Mouse (Mus musculus) right cerebral cortex, postnatal 4 days (tissue): ENCODE data around the gene Rsph9.

Experiments used
- DNase-seq: peaks from one replicate; pipeline ENCODE4 v3.0.0-alpha.2; 2022

The Rsph9 gene

GRCm38 (mm10) chr17:46138563-46139236 lies 5.3 kb downstream of the Rsph9 start:
- no peak for DNase-seq

DNA sequence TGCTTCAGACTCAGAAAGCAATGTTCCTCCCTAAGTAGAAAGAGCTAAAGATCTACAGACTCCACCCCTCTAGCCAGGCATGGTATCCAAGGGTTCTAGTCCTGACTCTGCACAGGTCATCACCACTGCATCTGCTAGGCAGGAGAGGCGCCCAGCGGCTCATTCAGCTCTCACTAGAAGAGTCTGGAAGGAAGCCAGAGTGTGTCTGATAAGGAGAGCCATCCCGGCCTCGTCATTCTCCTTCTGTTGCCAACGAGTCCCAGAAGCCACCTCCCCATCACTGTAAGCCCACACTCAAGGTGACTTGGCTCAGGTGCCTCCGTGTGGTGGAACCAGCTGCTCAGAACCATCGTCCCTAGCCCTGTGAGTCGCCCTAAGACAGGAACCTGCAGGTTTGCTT lies 11.2 kb downstream of the Rsph9 start:
- DNase-seq, result no peak

DNA sequence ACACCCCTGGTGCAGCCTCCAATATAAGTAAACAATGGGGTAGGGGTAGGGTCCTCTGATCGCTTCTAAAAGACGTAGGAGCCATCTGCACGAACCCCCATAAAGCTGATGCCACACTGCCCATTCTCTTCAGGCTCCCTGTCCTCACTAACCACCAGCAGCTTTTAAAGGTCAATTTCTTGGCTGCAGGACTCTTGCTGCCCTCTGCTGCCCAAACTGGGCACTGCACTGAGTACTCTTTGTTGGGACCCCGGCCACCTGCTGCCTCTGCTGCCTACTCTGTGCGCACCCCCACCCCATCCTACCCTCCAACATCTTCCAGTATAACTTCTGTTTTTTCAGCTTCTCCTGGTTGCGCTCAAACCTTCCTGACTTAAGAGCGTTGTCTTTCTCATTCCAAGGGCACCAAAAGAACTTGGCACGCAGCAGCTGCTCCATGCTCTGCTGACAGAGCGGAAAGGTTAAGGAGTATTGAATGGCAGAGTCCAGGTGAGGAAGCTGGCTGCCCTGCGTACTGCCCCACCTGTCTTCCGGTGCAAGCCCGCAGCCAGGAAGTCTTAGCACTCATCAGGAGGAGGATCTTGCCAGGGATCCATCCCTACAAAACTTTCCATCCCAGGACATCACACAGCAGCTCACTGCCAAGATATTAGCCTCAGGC lies 11.8 kb downstream of the Rsph9 start:
- peak; percentile 82 for DNase-seq

DNA sequence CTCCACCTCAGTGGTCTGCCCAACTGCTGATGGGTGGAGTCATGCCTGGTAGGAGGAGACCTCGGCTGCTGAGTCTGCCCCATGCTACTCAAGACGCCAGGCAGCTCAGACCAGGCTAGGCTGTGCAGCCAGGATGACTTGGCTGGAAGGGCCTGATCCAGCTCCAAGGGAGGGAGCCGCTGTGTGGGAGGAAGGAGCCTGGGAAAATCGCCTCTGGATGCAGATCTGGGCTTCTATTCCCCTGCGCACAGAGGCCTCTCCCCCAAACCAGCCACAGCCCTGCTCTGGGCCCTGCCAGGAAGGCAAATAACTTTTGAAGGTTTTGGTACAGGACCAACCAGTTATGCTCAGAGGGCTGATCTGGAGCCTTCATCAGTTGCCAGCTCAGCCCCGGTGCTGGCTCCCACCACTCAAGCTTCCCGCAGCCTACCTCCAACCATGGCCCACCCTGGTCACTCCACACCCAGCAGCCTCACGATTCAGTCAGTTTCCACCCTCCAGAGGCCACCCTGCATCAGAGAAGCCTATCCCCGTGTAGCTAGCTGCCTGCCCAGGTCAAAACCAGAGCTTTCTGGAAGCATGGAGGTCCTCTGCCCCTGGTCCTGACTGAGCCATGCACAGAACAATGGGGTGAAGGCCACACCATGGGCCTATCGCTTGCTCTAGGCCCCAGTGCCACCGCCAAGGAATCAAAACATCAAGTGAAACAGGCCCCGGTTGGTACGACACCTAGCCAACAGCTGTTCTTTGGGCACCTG lies 14.1 kb downstream of the Rsph9 start:
- DNase-seq, result no peak

DNA sequence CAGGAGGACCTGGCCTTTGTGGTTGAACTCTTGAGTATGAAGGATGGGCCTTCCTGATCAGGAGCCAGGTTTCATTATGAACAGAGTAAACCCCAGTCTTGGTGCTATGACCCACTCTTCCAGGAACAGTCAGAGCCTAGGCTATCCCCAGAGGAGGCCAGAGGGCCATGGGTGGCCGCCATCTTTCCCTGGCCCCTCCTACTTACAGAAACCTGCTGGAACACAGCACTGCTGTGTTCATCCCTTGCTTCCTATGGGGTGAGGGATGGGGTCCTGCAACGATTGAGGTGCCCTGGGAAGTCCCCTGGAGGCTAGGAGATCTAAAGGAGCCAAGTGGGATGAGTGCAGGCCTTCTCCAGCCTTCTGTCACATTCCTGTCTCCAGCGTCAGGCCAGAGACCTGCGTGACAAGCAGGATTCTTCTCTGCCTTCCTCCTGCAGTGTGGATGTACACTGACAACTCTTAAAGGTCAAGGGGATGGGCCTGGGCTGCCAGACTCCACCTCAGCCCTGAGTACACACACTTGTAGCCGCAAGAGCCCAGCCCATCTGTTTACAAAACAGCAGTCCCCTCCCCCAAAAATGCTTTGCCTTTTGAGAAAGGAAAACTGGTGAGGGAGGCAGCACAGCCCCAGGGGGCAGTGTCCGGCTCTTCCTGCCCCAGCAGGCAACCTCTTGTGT lies 16.1 kb downstream of the Rsph9 start:
- no peak for DNase-seq

- DNase-seq, result no peak
These were observed 17.4 kb downstream of the Rsph9 start for GRCm38 (mm10) chr17:46126608-46127007.

DNA sequence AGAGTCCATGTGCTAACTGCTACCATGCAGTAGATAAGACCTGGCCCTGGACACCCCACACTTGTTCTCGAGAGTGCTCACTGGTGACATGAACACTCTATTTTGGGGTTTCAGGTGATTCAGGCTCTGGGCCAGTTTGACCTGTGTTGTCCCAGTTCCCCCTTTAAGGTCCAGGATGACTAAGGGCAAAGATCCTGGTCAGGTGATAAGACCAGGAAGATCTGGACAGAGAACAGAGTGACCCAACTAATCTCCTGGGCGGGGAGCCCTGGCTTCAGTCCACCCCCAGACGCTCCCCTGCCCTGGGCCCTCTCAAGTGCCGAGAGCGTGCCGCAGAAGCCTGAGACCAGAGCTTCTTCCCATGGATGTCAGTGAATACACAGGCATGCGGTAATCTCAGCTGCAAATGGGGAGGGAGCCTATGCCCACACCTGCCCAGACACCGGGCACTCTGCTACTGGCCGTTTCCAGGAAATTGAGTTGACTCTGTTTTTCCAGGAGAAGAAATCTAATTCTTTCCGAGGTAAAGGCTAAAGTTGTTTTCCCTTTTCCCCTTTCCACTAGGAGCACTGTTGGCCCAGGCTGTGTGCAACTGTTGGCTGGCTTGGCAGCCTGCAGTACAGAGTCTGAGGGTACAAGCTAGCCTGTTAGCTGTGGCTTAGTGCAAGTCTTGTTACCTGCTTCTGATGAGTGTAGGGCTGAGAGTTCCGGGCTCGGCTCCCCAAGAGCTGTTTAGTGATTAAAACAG lies 19.9 kb downstream of the Rsph9 start:
- no peak for DNase-seq

DNA sequence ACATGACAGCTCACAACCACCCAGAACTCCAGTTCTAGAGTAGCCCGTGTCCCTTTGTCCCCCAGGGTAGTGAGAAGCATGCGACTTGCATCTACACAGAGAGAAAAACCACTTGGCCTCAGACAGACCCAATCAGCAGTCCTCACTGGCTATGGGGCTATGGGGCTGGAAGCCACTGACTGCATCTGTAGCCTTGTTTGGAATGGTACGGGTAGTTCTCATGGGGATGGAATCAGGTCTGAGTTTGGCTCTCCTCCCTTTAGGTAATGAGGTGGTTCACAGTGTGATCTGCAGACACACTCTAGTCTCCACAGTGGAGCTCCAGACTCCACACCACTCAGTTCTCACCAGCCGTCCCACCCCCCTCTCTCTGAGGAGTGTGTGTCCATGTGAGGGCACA lies 20.7 kb downstream of the Rsph9 start:
- no peak for DNase-seq

- DNase-seq, result no peak
These were observed 21.2 kb downstream of the Rsph9 start for GRCm38 (mm10) chr17:46122791-46123190.

DNA sequence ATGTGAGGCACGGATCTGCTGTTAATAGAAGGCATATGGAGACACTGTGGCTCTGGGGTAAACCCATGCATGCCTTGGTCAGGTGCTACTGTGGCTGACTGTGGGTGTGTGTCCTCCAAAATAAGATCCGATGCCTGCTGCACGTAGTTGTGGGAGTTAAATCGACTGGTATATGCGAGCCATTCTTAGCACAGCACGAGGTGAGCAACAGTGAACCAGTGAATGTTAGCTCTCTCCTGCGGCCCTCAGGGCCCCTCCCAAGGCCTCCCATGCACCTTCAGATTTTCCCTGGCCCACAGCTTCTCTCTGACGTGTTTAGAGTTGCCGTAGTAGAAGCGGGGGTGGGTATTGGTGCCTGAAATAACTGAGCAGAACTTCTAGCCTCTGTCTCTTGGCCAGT lies 24.4 kb downstream of the Rsph9 start:
- DNase-seq, result no peak

DNA sequence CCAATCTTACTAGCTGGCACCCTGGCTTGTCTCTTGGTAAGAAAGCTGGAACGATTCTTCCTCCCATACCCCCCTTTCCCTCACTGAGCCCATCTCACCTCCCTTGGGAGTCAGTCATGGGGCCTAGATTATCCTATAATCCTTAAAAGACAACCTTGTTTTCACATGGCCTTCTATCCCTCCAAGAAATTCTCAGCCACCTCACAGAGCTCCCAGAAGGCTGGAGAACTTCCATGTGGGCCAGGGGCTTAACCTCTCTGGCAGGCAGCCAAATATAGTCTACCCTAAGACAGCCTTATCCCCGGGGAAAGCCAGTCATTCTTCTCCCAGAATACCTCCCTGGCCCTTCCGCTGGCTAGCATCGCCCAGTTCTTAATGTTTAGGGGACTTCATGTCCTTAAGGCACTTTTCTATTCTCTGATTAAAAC lies 25.6 kb downstream of the Rsph9 start:
- DNase-seq, result no peak

DNA sequence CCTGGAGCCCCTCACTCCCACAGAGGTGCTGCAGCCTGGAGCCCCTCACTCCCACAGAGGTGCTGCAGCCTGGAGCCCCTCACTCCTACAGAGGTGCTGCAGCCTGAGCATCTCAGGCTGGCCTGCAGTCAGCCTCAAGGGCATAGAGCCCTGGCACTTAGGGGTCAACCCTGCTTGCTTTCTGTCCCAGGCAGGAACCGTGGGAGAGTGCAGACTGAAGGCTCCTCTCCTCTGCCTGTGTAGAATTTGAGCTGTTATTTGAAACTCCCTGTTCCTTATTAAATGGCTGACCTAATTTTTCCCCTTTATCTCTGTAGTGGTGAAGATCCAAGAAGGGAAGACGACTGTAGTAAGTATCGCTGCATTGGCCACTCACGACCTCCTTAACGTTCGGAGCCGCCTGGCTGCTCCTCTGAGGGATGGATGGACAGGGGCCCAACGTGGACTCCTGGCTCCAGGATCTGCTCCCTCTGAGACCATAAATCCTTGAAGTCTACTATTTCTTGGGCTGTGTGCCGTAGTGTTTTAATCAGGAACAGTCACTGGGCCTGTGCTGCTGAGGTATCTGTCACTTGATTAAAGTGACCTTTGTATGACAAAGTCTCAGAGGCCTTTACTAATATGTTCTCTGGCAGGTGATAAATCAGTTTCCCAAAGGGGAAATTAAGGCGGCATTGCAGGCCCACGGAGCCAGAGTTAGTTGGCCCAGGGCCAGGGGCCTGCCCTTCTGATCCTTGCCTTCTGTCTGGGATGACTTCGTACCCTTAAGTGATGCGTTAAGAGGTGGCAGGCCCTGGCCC lies 26.2 kb downstream of the Rsph9 start:
- DNase-seq, result no peak

GRCm38 (mm10) chr17:46116881-46117280 lies 27.1 kb downstream of the Rsph9 start:
- DNase-seq, result no peak

DNA sequence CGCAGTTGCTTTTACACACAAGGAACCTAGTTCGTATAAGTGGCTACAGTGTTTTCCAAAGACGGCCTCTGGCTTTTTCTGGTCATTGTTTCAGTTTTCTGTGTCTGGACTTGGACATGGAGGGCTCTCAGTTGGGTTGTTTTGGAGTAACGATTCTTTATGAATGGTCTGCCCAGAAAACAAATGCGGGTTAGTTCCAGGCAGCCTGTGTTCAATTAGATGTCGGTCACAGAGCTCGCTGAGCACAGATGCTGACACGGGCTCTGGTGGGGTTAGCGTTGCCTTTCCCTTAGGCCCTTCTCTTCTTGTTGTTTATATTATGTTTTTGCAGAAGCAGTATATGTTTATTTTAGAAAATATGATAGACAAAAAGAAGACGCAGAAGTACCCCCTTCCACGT lies 27.9 kb downstream of the Rsph9 start:
- DNase-seq, result no peak

- no peak for DNase-seq
These were observed 28.5 kb downstream of the Rsph9 start for GRCm38 (mm10) chr17:46115489-46115888.

DNA sequence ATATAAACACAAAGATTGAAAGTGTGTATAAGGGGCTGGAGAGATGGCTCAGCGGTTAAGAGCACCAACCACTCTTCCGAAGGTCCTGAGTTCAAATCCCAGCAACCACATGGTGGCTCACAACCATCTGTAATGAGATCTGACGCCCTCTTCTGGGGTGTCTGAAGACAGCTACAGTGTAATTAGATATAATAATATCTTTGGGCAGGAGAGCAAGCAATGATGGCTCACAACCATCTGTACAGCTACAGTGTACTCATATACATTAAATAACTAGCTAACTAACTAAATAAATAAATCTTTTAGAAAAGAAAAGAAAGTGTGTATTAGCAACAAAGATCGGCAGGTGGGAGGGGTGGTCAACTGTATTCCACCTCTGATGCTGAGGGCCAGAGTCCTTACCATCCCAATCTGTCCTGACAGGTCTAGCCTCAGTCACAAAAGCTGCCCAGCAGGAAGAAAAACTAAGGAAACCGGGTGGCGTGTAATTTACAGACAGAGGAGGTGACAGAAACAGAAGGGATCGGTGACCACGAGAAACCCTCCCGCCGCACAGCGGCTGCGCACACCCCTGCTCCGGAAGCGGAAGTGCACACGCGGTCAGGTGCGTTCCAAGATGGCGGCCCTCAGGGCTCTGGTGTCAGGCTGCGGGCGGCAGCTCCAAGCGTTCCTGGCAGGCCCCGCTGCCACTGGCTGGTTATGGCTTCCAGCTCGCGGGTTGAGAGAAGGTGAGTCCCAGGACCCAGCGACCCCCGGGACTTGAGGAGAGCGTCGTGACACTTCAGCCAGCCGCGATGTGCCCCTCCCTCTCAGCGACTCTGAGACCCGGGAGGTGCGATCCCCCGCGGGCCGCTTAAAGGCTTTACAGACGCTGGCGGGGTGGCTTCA lies 33.4 kb downstream of the Rsph9 start, which contains the start of gene Mrps18a:
Gene Mrps18a, plus strand, starts transcription at position 585 of the 888 bp plus-strand sequence.
- DNase-seq, result peak; percentile 85

DNA sequence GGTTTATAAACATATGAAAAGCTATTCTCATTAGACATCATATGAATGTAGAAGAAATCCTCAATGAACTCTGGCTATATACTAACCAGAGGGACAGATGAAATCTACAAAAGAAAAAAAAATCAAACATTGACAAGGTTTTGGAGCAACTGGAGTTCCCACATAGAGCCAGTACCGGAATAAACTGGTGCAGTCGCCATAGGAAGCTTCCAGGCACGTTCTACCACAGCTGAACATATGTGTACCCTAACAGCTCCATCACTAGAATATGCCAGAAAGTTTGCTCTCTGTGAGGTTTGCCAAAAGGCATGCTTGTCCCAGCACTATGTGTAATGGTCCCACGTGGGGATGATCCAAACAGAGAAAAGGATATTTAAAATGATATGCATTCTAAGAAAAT lies 35.7 kb downstream of the Rsph9 start:
- DNase-seq, result no peak

DNA sequence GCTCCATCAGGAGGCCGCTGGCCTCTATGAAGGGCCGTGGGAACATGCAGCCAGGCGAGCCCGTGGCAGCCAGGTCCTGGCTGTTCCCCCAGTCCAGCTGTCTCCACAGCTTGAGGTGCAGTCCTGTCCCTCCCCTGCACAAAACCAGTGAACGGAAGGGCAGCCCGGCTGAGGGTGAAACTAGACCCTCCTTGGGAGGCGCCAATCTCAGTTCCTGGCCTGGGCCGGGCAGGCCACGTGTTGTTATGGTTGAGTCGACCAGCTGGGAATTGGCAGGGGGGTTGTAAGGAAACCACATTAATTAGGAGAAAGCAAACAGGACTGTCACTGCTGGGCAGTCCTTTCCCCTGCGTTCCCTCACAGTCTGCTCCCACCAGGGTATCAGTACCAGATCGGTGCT lies 39.5 kb downstream of the Rsph9 start:
- no peak for DNase-seq

- DNase-seq, result no peak
These were observed 41.3 kb downstream of the Rsph9 start for GRCm38 (mm10) chr17:46102608-46103159.

DNA sequence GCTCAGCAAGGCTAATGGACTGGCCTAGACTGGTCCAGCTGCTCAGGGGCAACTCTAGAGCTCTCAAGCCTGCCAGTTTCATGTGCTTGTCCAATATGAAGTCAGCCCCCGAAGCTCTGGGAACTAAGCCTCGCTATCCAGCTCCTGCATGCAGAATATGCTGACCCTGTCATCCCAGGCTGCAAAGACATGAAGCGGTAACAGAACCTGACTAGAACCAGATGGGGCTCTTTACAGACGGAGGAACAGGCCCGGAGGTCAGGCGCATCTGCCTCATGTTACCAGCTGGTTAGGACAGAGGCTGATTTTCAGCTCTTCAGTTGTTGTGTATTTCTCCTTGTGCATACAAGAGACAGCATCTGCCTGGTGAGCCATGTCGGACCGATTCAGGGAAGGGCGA lies 42.1 kb downstream of the Rsph9 start:
- no peak for DNase-seq
